Mouse (Mus musculus) ES-E14 (cell line): Measurements from ENCODE around the gene Insr.
"Not testable (repeated sequence)": the region's sequence is repeated elsewhere in the genome, so short reads cannot be mapped to it uniquely, and the experiment has no call there.

Experiments
- CHD2 ChIP-seq: IDR thresholded peaks from 2 replicates; pipeline ENCODE4 v1.6.1; 2014; ENCODE audit warnings: mild to moderate bottlenecking, low read depth, low read length, inconsistent platforms
- HCFC1 ChIP-seq: IDR thresholded peaks from 2 replicates; pipeline ENCODE4 v1.6.1; 2012; ENCODE audit warnings: low read length, inconsistent platforms, borderline replicate concordance; ENCODE audit not compliant: insufficient read depth
- MAFK ChIP-seq: IDR thresholded peaks from 2 replicates; pipeline ENCODE4 v1.6.1; 2014; ENCODE audit warnings: mild to moderate bottlenecking, low read depth, low read length, inconsistent platforms; ENCODE audit not compliant: insufficient read depth

GRCm38 (mm10) chr8:3100416-3100815 lies 179.0 kb downstream of the Insr start:
- TF ChIP-seq CHD2, MAFK, HCFC1: not testable (repeated sequence)
